Mouse (Mus musculus): Measurements from ENCODE around the gene Gna14.

Gna14 gene

DNA sequence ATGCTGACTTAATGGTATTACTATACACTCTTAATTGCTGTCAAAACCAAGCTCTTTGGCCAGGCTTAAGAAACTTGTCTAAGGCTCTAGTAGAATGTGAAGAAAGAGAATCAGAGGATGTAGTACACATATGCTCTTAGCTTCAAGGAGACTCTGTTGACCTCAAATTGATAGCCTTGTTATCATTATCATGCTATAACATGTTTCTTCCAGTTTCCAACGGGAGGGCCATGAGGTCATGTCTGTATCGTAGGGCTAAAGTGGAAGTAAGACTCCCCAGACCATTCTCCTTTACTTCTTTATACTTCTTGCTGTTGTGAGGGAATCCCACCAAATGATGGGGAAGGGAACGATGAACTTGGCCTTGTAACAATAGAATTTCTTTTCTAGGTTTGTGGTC is 85.0 kb downstream of the Gna14 start:
- DNase-seq = no peak

DNA sequence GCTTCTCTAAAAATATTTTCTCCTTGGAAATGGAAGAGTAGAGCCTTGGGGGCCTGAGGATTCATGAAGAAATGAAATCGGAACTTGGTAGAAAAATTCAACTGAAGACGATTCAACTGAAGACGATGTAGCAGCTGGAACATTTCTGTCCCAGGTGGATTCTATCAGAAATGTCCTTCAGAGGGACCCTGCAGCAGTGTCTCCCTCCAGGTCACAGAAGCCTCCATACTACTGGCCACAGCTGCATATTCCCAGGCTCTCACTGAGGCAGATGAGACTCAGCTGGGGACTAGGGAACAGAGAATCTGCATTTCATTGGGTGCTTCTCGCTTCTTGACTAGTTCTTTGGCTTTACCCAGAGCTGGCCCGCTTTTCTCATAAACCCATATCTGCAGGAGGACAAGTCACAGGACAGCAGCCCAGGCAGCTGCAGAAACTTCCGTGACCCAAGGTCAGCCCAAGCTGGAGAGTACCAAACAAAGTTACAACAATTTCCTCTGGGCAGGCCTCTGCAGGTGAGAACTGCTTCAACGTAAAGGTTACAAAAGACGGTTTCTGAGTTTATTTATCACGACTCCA is 90.8 kb downstream of the Gna14 start:
- peak; percentile 10 for DNase-seq

DNA sequence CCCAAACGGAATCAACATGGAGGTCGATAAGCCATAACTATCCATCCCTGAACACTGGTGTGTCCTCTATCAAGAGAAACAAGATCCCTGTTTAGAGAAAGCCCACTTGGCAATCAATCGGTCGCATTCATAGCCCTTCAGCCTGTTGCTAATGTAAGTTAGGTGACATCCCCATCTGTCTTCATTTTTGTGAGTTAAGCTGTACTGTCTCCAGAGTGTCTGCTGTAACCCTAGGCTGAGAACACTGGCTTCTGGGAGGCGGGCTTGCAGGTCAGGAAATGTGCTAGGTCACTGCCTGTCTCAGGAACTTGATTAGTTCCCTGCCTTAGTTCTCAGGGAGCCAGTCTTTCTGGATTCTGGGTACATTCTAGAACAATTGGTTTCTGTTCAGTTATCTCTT is 91.5 kb downstream of the Gna14 start:
- no peak for DNase-seq

DNA sequence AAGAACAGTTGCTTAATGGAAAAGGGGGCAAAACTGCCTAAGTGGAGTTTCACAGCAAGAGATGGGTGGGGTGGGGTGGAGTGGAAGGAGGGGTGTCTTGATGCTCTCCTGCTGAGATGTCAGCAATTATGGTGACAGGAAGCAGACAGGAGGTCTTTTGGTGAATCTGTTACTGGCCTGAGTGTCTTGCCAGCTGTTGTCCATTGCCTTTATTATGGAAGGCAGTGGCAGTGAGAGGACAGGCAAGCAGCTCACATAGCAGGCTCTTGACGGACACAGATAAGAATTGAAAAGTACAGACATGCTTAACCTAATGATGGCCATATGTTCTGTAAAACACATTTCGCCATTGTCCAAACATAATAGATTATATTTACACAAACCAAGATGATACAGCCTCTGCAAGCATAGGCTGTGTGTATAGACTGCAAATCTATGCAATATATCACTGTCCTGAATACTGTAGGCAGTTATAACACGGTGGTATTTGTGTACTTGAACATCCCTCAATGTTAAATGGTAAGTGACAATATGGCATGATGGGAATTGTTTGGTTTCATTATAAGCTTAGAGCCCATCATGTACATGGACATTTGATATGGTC is 92.8 kb downstream of the Gna14 start:
- no peak for DNase-seq

DNA sequence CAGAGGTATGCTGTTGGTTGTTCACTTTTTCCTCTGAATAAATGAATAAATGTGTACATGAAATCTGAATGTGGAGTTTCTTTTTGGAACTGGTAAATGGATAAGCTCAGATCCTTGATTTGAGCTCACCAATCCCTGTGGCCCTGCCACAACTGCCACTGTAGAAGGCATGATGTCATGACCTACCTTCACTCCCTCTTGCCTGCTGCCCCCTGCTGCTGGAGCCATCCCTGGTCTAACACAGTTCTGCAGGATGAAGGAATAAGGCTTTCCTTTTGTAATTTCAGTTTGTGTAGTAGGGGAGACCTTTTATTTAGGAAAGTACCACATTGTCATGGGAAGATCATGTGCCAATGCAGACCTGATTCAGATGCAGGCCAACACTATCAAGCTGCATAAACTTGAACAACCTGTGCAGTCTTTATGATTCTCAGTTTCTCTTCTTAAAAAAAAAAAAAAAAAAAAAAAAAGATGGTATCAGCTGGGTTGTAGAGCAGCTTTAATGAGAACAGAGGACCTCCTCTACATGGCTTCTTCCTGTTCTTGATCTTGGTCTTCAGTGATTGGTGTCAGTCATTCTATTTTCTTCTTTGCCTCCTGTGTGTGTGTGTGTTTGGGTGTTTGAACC is 93.8 kb downstream of the Gna14 start:
- no peak for DNase-seq

DNA sequence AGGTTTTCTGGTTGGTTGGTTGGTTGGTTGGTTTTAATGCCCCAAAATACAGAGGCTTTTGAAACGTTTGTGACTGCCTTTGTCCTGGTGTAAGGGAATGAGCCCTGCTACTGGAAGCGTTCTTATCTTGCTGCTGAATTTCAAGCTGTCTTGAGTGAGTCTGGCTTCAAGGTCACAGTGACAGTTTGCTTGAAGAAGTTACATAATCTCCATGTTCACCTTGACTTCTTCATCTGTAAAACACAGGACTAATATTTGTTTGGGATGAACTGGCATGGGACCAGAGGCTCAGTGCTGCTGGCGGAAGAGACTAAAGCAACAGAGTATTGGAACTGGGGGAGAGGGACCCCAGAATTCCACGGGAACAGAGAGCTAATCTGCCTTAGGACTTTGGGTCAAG is 94.4 kb downstream of the Gna14 start:
- no peak for DNase-seq

DNA sequence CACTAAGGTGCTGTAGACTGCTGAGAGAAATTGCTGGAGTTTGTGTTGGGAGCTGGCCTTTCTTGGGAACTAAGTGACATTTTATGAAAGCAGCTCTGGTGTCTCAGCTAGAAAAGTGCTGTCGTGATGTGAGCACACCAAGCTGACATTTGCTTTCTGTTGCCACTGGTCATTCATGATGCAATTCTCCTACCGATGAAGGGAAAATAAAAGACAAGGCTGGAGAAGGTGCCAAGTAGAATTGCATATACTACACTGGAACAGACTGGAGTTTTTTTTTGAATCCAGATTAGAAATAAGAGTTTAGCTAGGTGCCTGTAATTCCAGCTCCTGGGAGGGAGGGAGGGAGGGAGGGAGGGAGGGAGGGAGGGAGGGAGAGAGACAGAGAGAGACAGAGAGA is 98.7 kb downstream of the Gna14 start:
- no peak for DNase-seq

DNA sequence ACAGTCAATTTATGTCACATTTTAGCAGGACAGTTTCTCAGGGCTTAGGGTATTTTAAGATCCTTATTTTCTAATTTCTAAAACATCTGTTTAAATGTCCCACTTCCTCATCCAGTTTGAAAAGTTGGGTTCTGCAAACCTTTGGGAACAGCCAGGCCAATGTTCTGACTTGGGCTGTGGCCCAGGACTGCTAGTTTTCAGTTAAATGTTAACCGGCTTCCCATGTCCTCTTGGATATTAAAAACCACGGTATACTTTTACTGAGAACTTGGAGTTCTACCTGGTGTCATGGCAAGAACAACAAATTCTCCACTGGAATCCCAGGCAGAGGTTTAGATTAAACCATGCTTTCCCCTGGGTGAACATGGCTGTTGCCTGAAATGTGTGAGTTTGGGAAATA is 102.9 kb downstream of the Gna14 start:
- DNase-seq = peak; percentile 30

DNA sequence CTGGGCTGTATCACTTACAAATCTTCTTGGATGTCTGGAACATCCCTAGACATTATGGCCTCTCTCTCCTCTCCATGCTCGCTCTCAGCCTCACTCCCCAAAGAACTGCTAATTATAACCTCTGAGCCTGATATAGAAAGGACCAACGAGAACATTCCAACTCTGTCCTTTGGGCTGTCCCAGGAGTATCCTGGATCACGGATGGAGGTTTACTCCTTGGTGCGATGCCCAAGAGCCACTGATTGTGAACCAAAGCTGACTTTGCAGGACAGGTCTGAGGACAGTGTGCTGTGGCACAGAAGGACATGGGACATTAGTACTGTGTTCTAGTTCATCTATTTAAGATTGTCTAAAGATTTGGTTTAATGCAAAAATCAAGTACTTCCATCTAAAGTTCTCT is 108.1 kb downstream of the Gna14 start:
- DNase-seq = no peak

DNA sequence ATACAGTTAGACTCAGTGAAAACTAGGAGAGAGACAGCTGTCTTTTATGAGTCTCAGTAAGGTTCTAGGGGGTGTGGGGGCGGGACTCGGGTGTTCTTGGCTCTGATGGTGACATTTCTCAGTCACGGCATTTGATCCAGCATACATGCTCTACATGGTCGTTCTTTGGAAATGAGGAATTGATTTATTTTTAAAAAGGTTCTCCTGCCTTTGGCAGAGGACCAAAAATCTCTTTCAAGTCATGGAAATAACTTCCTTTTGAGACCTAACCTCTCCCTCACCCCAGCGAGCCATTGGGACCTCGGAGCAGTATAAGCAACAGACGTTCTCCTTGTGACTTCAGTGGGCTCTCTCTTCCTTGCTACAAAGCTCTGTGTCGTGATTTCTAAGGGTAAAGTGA is 121.4 kb downstream of the Gna14 start:
- DNase-seq = no peak

DNA sequence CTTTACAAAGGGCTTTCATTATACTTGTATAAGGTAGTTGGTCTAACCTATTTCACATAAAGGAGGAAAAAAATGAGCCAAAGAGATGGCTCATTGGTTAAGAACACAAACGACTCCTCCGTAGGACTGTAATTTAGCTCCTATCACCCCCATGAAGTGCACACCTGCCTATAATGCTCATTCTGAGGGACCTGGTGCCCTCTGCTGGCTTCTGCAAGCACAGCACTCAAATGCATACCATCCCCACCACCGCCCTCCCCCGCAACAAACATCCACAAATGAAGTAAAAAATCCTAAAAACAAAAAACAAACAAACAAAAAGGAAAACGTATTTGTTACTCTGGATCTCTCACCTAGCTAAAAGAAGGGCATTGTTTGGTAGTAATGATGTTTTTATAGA is 122.4 kb downstream of the Gna14 start:
- DNase-seq = no peak

DNA sequence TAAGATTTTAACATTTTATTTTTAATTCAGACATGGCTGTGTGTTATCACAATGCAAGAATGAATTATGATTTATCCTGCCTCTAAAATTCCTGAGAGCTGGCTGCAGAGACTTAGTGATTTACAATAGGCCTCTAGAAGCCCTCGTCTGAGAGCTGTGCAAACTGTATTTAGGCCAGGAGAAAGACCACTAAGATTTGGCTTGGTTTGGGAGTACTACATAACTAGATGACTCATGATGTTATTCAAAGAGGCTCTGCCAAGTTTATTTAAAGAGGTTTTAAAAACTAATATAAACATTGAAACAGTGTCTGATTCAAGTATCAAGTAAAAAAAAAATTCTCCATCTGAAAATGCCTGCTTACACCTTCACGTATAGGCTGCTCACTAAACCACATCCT is 123.0 kb downstream of the Gna14 start:
- no peak for DNase-seq

DNA sequence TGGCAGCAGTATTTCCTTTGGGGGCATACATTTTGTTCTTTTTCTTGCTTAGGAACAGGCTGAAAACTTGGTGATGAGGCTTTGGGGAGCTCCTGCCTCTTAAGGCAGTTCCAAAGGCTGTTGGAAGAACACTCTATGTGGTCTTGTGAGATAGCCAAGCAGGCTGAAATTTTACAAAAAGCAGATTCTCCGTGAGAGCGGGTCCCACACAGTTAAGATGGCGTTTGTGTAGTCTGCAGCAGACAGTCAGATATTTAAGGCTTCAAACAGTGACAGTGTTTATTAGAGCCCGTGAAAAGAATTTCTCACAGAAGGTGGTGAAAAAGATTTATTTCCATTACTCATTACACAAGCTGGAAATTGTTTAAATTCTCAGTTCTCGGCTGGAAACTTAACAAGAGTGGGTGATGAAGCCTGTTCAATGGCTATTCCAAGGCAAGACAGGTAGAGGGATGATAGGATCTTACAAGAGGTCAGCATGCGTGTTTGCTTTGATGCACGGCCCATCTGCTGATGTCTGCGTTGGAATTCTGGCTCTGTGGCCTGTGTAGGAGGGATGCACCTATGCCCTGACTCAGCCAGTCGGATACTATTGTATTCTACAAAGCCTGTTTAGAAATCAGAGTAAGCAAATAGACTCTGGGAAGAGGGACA is 123.8 kb downstream of the Gna14 start:
- no peak for DNase-seq

DNA sequence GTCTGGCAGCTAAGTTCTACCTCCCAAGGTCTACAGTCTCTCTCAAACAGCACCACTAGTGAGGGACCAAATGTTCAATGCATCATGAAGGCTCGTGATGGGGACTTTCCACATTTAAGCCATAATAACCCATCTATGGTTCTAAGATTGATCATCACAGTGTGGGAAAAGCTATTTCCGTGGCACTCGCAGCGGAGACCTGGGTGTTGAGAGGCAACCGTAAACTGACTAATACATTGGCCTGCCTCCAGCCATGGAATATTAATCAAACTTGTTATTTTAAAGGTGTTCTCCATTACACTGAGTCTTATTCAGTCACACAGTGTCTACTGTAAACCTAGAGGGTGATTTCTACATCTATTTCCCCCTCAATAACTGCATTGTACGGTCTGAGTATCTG is 127.1 kb downstream of the Gna14 start:
- no peak for DNase-seq

DNA sequence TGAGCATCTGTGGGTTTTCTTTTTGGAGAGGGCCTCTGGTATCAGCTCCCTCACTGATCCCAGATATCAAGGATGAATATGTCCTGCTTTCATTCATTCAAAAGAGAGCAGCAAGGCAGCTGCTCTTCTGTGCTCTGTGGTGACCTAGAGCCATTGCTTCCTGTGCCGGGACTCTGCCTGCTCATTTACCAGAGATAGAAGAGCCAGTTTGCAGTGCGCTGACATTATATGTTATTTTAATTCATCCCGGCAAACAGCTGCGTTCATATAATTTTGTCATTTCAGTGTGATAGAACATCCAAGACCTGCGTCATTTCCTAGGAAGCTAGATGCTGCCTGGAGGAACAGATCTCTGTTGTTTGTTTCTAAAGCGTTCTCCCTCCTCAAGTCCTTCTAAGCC is 141.2 kb downstream of the Gna14 start:
- no peak for DNase-seq

DNA sequence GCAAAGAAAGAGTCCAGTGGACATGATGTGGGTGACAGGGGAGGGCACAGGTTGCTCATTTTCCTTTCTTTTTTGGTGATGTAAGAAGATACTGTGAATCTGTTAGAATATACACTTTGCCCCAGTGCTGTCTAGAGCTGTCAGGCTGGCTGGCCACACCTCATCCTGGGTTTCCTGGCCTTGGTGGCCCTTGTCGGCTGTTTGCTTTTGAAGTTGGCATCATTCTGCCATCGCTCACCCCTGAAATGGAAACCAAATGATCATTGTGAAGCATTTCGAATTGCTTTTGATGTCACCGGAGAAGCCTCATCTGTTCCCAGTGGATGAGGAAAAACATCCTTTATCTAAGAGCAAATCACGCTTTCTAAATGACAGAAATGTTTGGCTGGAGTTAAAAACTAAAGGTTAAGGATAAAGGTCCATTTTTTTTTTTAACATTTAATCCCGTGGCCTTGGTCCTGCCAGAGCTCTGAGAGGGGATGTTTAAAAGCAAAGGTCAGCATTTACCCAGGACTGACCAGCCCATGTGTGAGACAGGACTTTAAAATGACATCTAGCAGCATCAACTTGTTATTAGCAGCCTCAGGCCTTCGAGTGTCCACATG is 144.2 kb downstream of the Gna14 start:
- no peak for DNase-seq

DNA sequence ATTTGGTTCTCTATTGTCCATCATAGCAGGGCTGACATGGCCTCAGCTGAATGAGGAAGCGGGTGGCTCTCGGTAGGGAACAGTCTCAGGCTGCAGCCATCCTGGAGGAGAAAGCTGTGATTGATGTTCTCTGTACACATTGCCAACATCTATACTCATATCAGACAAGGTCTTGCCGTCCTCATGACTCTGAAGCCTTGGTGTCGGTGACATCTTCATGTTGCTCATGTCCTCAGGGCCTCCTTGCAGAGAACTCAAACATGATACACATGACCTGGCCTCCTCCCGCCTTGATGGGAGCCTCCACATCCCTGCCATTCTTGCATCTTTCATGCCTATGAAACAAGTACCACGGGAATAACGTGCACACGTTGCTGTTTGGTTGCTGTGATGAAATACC is 144.9 kb downstream of the Gna14 start:
- DNase-seq = no peak

DNA sequence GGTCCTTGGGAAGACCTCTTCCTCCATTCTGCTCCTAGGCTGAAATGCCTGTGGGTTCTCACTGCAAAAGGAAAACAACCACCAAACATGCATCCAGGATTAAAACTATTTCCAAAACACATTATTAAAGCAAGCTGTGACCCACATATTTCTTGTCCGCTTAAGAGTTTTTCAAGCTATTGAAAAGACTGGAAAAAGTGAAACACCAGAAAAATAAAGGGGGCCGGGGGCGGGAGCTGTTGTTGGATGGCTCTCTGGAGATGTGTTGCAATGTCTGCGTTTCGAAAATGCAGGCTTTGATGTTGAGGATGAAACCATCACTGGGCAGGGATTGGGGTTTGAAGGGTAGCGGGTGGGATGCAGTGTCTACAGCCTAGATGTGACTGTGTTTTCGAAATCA is 149.0 kb downstream of the Gna14 start:
- DNase-seq = no peak

DNA sequence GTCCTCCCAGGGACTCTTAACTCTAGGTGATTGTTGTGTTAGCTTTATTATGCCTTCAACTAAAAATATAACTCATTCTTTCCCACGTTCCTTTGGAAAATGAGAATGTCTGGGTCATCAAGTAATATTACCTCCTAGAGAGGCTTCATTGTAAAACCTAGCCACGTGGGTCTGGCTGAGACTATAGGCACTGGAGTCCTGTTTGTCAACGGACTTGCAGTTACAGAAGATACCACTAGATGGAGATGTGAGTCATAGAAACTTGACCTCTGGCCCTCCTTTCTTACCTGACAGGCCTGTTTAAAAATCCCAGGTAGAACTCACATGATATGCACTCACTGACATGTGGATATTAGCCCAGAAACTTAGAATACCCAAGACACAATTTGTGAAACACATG is 149.8 kb downstream of the Gna14 start:
- no peak for DNase-seq

DNA sequence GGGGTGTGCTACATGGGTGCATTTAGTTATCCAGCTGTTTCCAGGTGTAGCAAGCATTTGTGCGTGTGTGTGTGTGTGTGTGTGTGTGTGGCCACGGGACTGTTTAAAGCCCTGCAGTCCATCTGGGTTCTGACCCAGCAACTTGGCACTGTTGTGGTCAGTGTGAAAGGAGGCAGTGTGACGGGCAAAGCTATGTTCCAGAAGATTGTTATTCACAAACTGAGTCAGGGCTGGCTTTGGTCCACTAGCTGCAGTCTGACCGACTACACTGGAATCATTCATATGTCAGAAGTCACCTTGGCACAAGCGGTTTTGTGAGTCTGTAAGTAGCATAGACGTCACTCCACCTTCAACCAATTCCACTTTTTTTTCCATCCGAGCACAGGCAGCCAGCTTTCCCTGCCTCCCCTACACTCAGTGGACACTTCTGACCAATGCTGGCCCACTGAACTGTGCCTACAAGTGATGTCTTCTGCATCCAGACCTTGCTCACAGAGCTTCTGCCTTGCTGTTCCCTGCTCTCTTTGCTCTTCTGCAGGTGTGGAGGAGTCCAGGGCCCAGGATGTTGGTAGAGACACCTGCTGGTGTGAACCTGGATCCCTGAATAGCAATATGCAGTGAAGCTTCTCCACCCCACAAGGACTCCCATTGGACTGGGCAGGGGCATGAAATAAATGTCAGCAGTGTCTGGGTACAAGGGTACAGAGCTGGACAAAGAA is 157.9 kb downstream of the Gna14 start:
- DNase-seq = no peak

DNA sequence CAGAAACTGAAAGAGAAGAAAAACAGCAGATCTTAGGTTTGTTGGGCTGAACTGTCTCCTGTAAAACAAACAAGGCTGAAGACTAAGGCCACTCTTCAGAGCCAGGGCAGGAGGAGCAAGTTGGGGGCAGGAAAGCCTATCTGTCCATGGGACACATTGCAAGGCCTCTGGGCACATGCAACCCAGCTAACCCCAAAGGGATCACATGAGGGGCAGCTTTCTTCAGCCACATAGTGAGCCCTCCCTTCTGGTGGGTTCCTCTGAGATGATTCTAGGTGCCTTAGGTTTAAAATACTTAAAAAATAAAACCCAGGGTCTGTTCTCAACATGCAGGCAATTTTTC is 158.4 kb downstream of the Gna14 start:
- DNase-seq = no peak

DNA sequence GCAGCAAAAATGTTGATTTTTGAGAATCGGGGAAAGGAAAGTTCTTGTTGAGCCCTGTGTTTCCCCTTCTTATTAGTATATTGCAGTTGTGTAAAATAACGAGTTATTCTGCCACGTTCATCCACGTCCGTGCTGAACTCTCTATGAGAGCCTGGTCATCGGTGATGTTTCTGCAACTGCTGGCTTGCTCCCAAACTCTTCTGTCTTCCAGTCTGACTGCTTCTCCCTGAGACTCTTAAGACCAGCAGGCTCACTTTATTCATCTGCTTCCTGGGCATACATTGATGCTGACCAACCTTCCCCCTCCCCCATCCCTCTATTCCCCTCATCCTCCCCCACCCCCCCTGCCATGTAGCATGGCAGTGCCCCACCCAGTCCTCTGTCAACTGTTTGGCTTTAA is 161.7 kb downstream of the Gna14 start:
- no peak for DNase-seq

DNA sequence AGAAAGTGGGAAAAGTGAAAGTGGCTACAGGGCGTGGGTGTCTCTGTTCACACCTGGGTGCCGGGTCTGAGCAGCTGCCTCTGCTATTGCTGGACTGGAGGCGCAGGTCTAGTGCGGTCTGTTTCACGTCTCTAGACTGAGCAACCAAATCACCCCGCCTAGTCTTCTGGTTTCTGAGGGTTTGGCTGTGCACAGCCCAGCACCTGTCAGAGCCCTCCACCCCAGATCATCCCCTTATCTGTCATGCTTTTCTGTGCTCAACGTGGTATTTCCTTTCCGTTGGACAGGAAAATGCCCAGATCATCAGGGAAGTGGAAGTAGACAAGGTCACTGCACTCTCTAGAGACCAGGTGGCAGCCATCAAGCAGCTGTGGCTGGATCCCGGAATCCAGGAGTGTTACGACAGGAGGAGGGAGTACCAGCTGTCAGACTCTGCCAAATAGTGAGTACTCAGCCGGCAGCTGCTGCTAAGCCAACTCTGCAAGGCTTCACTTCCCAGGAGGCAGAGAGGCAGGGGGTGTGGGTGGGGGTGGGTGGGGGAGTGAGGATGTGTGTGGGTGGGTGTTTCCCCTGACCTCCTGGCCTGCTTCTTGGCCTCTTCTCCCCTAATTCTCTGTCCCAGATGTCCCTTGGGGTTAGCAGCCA is 163.2 kb downstream of the Gna14 start:
- DNase-seq = no peak
